Mouse (Mus musculus): ENCODE data around the gene Sh3gl3. TPM values are rescaled to one million over a fixed set of nuclear protein-coding genes. Genes with fewer than 3 reads are reported as not detected.
A peak's percentile ranks its signal among the peaks of the same experiment; 100 is the strongest.

Gene Sh3gl3
- polyA plus RNA-seq, 1 experiment, result 0.13 TPM

DNA sequence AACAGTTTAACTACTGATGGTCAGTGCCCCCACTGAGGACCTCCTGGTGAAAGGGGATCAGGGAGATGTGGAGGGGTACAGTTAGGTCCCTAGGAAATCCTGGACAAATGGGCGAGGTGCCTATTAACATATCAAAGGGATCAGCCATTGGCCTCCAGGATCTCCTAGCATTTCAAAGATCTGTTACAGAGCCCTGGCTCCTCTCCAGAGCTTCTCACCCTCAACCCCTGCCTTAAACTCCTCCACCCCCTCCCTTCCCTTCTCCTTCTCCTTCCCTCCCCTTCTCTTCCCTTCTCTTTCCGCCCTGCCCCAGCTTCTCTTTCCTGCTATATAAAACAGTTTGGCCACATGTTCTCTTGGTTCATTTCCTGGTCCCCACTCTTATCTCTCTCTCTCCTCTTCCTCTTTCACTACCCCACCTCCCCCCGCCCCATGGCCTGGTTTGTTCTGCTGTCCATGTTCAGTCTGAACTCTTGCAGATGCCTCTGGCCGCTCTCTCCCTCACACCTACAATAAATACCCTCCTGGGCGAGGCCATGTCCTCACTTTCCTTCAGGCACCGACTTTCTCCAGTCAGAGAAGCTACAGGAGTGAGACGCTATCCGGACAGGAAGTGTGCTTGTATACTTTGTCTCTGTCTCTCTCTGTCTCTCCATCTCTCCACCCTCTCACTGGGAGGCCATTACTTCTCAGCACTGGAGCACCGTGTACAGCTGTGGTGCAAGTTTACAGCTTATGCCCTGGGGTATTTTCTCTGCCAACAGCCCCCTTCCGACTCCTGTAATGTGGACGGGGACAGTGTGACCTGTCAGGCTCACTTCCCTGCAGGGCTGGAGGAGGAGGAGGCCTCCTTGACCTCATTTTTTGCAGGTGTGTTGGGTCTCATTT is 60.6 kb downstream of the Sh3gl3 start:
- 53% methylated on average over 11 of the region's 11 CpGs for WGBS
- H3K4me1 ChIP-seq (replicated peaks; ENCODE audit: control insufficient read depth, insufficient read depth, low read length), result peaks cover 35% of the 10 kb centered on the region
- peak; percentile 43 for DNase-seq
- TF ChIP-seq POLR2A (IDR thresholded peaks at IDR 0.05; ENCODE audit: control insufficient read depth, extremely low read depth, insufficient read depth, low read length, poor library complexity) (no peak), CTCF (IDR thresholded peaks at IDR 0.05; ENCODE audit: borderline replicate concordance, control insufficient read depth, extremely low read depth, insufficient read depth, low read length, poor library complexity) (no peak)
- H3K27me3 ChIP-seq (ENCODE audit: control insufficient read depth, insufficient read depth, low read length), result no peaks in the 10 kb centered on the region
- no peaks in the 10 kb centered on the region for H3K36me3 ChIP-seq (ENCODE audit: control insufficient read depth, insufficient read depth, low read length)
- 0 out of 2 replicates have a peak overlapping the region, but pooled peaks have one; percentile 14 for H3K4me3 ChIP-seq (ENCODE audit: control insufficient read depth, insufficient read depth, low read length)
- H3K27ac ChIP-seq (ENCODE audit: control insufficient read depth, insufficient read depth, low read length), result peak overlapping the region; percentile 99

DNA sequence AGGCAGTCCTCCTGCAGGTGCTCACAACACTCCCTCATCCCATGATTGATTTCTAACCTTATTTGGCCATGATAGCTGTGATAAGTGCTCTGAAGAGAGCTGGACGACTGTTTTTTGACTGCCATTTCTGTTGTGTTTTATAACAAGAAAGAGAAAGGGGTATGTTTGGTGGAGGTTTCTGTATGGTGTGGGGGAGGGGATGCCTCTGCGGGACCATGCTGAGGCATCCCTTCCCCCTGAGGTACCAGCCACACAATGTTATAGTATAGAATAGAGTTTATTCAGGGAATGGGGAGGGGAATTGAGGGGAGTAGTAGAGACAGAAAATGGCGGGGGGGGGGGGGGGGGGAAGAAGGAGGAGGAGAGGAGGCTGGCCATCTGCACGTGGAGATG is 61.3 kb downstream of the Sh3gl3 start:
- no peak for TF ChIP-seq POLR2A (IDR thresholded peaks at IDR 0.05; ENCODE audit: control insufficient read depth, extremely low read depth, insufficient read depth, low read length, poor library complexity)
- TF ChIP-seq CTCF (IDR thresholded peaks at IDR 0.05; ENCODE audit: borderline replicate concordance, control insufficient read depth, extremely low read depth, insufficient read depth, low read length, poor library complexity), result no peak
- H3K36me3 ChIP-seq (ENCODE audit: control insufficient read depth, insufficient read depth, low read length), result no peaks in the 10 kb centered on the region
- H3K27ac ChIP-seq (ENCODE audit: control insufficient read depth, insufficient read depth, low read length), result peak overlapping the region; percentile 99
- H3K27me3 ChIP-seq (ENCODE audit: control insufficient read depth, insufficient read depth, low read length), result no peaks in the 10 kb centered on the region
- H3K4me1 ChIP-seq (replicated peaks; ENCODE audit: control insufficient read depth, insufficient read depth, low read length), result peaks cover 42% of the 10 kb centered on the region
- H3K4me3 ChIP-seq (ENCODE audit: control insufficient read depth, insufficient read depth, low read length), result no peak overlapping the region
- 48% methylated on average over 4 of the region's 4 CpGs for WGBS
- DNase-seq, result no peak

DNA sequence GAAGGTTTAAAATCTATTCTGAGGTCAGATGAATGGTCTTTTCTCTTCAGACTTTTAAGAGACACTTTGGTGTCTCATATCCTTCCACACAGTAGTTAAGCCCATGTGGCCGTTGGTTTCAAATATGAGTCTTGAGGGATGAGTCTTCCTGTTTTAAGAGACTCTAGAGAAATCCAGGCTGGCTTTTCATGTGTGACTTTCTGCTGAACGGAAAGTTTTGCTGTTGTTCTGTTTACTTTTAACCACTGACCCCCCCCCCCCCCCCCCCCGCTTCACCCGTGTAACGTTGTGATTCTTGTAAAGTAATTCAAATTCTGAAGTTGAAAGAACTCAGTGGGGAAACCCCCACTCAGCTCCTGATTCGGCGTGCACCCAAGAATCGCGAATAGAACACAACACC is 61.8 kb downstream of the Sh3gl3 start:
- Histone ChIP-seq H3K27ac (ENCODE audit: control insufficient read depth, insufficient read depth, low read length) (peak overlapping the region; percentile 99), H3K36me3 (ENCODE audit: control insufficient read depth, insufficient read depth, low read length) (no peaks in the 10 kb centered on the region), H3K4me1 (replicated peaks; ENCODE audit: control insufficient read depth, insufficient read depth, low read length) (peaks cover 46% of the 10 kb centered on the region), H3K27me3 (ENCODE audit: control insufficient read depth, insufficient read depth, low read length) (no peaks in the 10 kb centered on the region), H3K4me3 (ENCODE audit: control insufficient read depth, insufficient read depth, low read length) (no peak overlapping the region)
- TF ChIP-seq POLR2A (IDR thresholded peaks at IDR 0.05; ENCODE audit: control insufficient read depth, extremely low read depth, insufficient read depth, low read length, poor library complexity), result no peak
- no peak for TF ChIP-seq CTCF (IDR thresholded peaks at IDR 0.05; ENCODE audit: borderline replicate concordance, control insufficient read depth, extremely low read depth, insufficient read depth, low read length, poor library complexity)
- no peak for DNase-seq
- 54% methylated on average over 9 of the region's 9 CpGs for WGBS

DNA sequence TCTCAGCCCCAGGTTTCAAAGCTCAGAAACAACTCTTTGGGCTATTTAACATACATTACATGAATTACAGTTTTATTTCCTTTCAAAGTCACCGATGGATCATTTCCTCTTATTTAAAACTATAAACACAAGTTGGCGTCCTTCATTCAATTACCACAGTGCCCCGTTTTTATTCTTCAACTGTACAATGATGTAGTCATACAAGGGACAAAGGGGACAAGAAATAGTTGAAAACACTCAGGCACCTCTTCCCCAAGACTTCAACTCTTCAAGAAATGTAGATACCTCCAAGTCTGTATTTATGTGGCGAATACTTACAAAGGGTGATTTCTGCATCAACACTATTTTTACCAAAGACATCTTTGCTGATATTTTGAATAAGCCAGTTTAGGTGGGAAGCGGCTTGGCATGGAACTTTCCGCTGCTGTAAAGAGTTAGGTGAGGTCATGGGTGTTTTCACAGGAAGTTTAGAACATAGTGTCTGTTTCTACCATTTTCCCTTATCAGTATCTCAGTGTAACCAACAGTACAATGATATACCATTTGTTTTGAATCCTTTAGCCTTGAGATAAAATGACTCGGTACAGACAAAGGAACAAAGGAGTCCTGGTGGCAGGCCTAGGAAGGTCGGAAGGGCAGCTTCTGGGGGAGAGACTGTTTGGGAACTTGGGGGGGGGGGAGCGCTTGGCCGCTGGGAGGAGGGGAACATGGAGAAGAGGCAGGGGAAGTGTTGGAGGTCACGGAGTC is 62.7 kb downstream of the Sh3gl3 start:
- peak overlapping the region; percentile 53; the same call in 1 of the 2 replicates for H3K27ac ChIP-seq (ENCODE audit: control insufficient read depth, insufficient read depth, low read length)
- no peaks in the 10 kb centered on the region for H3K36me3 ChIP-seq (ENCODE audit: control insufficient read depth, insufficient read depth, low read length)
- H3K4me1 ChIP-seq (replicated peaks; ENCODE audit: control insufficient read depth, insufficient read depth, low read length), result peaks cover 53% of the 10 kb centered on the region
- TF ChIP-seq CTCF (IDR thresholded peaks at IDR 0.05; ENCODE audit: borderline replicate concordance, control insufficient read depth, extremely low read depth, insufficient read depth, low read length, poor library complexity), result no peak
- TF ChIP-seq POLR2A (IDR thresholded peaks at IDR 0.05; ENCODE audit: control insufficient read depth, extremely low read depth, insufficient read depth, low read length, poor library complexity), result no peak
- WGBS, result 87% methylated on average over 10 of the region's 11 CpGs
- H3K27me3 ChIP-seq (ENCODE audit: control insufficient read depth, insufficient read depth, low read length), result no peaks in the 10 kb centered on the region
- no peak for DNase-seq
- no peak overlapping the region for H3K4me3 ChIP-seq (ENCODE audit: control insufficient read depth, insufficient read depth, low read length)

DNA sequence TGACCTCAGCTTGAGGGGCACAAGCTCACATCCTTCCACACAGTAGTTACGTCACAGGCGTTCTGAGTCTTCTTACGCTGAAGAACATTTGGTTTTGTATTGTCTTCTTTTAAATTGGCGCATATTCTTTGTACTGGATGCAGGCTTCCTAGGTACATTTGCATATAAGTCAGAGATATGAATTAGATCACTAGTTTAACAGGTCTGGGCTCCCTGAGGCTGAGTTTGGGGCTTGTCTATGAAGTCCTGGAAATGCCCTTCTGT is 63.2 kb downstream of the Sh3gl3 start:
- no peaks in the 10 kb centered on the region for H3K36me3 ChIP-seq (ENCODE audit: control insufficient read depth, insufficient read depth, low read length)
- TF ChIP-seq POLR2A (IDR thresholded peaks at IDR 0.05; ENCODE audit: control insufficient read depth, extremely low read depth, insufficient read depth, low read length, poor library complexity), result no peak
- TF ChIP-seq CTCF (IDR thresholded peaks at IDR 0.05; ENCODE audit: borderline replicate concordance, control insufficient read depth, extremely low read depth, insufficient read depth, low read length, poor library complexity), result no peak
- DNase-seq, result no peak
- WGBS, result 96% methylated on average over 4 of the region's 4 CpGs
- H3K27me3 ChIP-seq (ENCODE audit: control insufficient read depth, insufficient read depth, low read length), result no peaks in the 10 kb centered on the region
- H3K27ac ChIP-seq (ENCODE audit: control insufficient read depth, insufficient read depth, low read length), result peak overlapping the region; percentile 53; the same call in 1 of the 2 replicates
- H3K4me3 ChIP-seq (ENCODE audit: control insufficient read depth, insufficient read depth, low read length), result no peak overlapping the region
- peaks cover 53% of the 10 kb centered on the region for H3K4me1 ChIP-seq (replicated peaks; ENCODE audit: control insufficient read depth, insufficient read depth, low read length)

DNA sequence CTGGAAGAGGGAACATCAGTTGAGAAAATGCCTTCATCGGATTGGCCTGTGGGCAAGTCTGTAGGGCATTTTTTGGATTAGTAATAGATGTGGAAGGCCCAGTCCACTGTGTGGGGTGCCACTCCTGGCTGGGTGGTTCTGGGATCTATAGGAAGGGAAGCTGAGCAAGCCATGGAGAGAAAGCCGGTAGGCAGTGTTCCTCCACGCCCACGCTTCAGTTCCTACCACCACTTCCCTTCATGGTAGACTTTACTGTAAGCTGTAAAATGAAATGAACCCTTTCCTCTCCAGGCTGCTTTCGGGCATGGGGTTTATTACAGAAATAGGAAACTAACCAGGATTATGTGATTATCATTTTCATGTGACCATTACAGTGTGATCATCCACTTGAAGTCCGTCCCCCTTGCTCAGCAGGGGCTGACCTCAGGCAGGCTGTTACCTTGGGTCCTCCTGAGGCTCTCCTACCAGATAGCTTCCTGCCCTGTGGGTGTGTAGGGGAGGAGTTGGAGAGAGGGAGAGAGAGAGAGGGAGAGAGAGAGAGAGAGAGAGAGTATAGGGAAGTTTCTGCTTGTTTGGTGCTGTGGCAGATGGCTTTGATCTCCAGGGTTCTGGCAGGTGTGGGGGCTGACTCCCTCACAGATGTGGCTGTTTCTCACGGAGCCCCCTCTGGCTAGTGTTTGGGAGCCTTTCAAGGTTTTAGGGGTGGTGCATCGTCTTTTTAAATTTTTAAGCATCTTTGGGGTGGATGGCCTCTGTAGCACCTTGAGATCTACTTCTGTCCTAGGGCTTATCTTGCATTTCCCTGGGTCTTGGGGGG is 67.0 kb downstream of the Sh3gl3 start:
- Histone ChIP-seq H3K4me1 (replicated peaks; ENCODE audit: control insufficient read depth, insufficient read depth, low read length) (peaks cover 31% of the 10 kb centered on the region), H3K27ac (ENCODE audit: control insufficient read depth, insufficient read depth, low read length) (peak overlapping the region; percentile 57), H3K4me3 (ENCODE audit: control insufficient read depth, insufficient read depth, low read length) (no peak overlapping the region), H3K36me3 (ENCODE audit: control insufficient read depth, insufficient read depth, low read length) (no peaks in the 10 kb centered on the region), H3K27me3 (ENCODE audit: control insufficient read depth, insufficient read depth, low read length) (no peaks in the 10 kb centered on the region)
- peak; percentile 33 for DNase-seq
- no peak for TF ChIP-seq POLR2A (IDR thresholded peaks at IDR 0.05; ENCODE audit: control insufficient read depth, extremely low read depth, insufficient read depth, low read length, poor library complexity)
- TF ChIP-seq CTCF (IDR thresholded peaks at IDR 0.05; ENCODE audit: borderline replicate concordance, control insufficient read depth, extremely low read depth, insufficient read depth, low read length, poor library complexity), result no peak
- 15% methylated on average over 8 of the region's 8 CpGs for WGBS

Measured in thymus, adult 2 months (tissue).